Mouse (Mus musculus) heart, adult 2 months (tissue): ENCODE measurements at regions not wholly inside any gene's neighbourhood (a gene's known extent, or its start where the extent isn't known, plus 50 kb on each side); places are given as distances from the start of the nearest gene placed in this dataset.

ENCODE experiments used
- EP300 ChIP-seq: fragments of 200-500 bp; IDR thresholded peaks from 2 replicates; pipeline ENCODE4 v1.6.1; 2011; ENCODE audit warnings: low read depth, low read length, control low read depth; ENCODE audit not compliant: insufficient read depth
- POLR2A ChIP-seq: fragments of 200-500 bp; IDR thresholded peaks from 2 replicates; pipeline ENCODE4 v1.6.1; 2011; ENCODE audit warnings: mild to moderate bottlenecking, low read depth, low read length, control low read depth; ENCODE audit not compliant: insufficient read depth

DNA sequence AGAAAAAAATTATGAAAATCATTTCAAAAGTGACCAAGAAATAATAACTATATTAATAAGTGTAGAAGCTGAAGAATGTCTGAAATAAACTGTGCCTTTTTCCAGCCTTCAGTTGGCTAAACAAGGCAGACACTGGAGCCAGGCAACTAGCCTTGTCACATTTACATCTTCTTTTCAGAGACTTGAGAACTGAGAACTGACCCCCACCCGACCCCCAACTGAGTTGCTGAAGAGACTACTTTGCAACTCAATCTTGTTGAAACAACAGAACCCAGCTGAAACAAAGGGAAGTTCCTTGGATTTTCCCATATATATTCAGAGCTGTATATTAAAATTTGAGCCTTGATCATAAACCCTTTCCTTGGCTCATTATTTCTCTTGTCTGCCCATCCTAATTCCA, 709.8 kb upstream of the Cypt12 start:
- TF ChIP-seq EP300 (no peak), POLR2A (no peak)
